Mouse (Mus musculus): ENCODE results near the gene Runx3.

The Runx3 gene

DNA sequence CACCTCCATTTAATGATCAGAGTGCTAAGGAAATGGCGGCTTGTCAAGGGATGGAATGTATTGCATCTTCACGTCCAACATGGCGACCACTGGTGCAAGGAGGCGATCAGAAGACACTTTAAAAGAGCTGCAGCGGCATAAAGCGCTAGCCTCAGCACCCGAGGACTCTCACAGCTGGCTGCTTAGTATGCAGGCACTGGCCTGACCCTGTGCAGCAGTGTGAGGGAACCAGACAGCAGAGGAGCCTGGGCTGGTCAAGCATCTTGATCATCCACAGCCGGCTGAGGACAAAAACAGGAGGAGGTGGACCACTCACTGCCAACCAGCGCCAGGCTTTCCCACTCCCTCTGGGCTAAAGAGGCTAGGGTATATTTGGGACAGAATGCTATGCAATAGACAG, 103.4 kb downstream of the Runx3 start:
- peak; percentile 71 for DNase-seq

DNA sequence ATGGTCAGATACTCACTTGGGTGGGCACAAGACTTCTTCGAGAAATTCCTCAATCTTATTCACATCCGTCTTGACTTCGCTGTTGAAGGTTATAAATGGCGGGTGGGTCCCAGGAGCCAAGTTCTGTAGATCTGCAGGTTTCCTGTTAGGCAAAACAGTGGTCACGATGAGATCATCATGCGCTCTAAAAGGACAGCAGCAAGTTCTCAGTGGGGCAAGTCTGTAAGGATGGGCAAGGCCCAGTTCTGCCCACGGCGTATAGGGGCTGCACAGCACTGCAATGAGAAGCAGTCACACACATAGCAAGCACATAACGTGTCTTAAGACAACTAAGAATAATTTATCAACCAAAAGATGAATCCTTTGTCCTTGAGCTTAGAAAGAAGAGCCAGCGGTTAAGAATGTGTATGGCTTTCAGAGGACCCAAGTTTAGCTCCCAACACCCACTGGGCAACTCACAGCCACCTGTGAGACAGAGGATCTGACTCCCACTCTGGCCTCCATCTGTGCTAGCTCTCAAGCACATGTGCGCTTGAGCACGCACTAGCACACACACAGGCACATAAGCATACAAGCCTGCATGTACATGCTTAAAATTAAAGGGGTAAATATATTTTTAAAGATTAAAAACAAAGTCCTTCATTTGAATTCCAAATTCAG, 105.7 kb downstream of the Runx3 start:
- peak; percentile 82 for DNase-seq

Data from heart, adult 11 months (tissue).